Mouse (Mus musculus) erythroid progenitor cell, adult 5-6 weeks (primary cell): ENCODE data around the gene Gm10271. TPM values are rescaled to one million over a fixed set of nuclear protein-coding genes. Genes with fewer than 3 reads are reported as not detected.

Experiments
- ATAC-seq: replicated peaks from 2 replicates; pipeline ENCODE4 v1.8.0; 2016; ENCODE audit warnings: moderate number of reproducible peaks, mild to moderate bottlenecking, moderate TSS enrichment, inconsistent platforms; ENCODE audit not compliant: poor library complexity, low FRiP score, severe bottlenecking
- total RNA-seq, 2 experiments: library from RNA; stranded (forward) in 1 of 2; stranded (reverse) in 1 of 2; fragments of 150-400 nt in 1 of 2; fragments of 186-747, 209-891 nt in 1 of 2; gene quantifications; 2 replicates each; pipeline versions ENCODE4 v1.2.3 to v1.2.4; 2015 to 2017; ENCODE audit warnings: low replicate concordance in 2 of 2

Gm10271 gene
- total RNA-seq, 2 experiments from 2014 or later: not detected

- no peak for ATAC-seq
These were observed 59.6 kb downstream of the Gm10271 start for GRCm38 (mm10) chr10:116912850-116913249.

GRCm38 (mm10) chr10:116908901-116909642 is 63.3 kb downstream of the Gm10271 start:
- ATAC-seq: peak; percentile 84

Other genes with a start within 250 kb of the Gm10271 start
- gene Myrfl, start 75.7 kb downstream of the Gm10271 start, total RNA-seq (2015; ENCODE audit: low replicate concordance): not detected in 2 replicates
- not detected in 2 replicates for gene Myrfl, start 75.7 kb downstream of the Gm10271 start, total RNA-seq (2017; ENCODE audit: low replicate concordance)
- 4.6 and 13.7 TPM in 2 replicates for gene Rab3ip, start 21.8 kb downstream of the Gm10271 start, total RNA-seq (2015; ENCODE audit: low replicate concordance)
- gene Rab3ip, start 21.8 kb downstream of the Gm10271 start, total RNA-seq (2017; ENCODE audit: low replicate concordance): 12.6 and 14.8 TPM in 2 replicates
- not detected in 2 replicates for gene Best3, start 13.7 kb upstream of the Gm10271 start, total RNA-seq (2015; ENCODE audit: low replicate concordance)
- not detected in 2 replicates for gene Best3, start 13.7 kb upstream of the Gm10271 start, total RNA-seq (2017; ENCODE audit: low replicate concordance)
- not detected in 2 replicates for gene Lrrc10, start 72.7 kb upstream of the Gm10271 start, total RNA-seq (2015; ENCODE audit: low replicate concordance)
- gene Lrrc10, start 72.7 kb upstream of the Gm10271 start, total RNA-seq (2017; ENCODE audit: low replicate concordance): not detected in 2 replicates
- gene Cct2, start 91.2 kb upstream of the Gm10271 start, total RNA-seq (2015; ENCODE audit: low replicate concordance): 135 and 172 TPM in 2 replicates
- 87.1 and 93.3 TPM in 2 replicates for gene Cct2, start 91.2 kb upstream of the Gm10271 start, total RNA-seq (2017; ENCODE audit: low replicate concordance)
- 32.1 and 44.4 TPM in 2 replicates for gene Frs2, start 175.9 kb upstream of the Gm10271 start, total RNA-seq (2015; ENCODE audit: low replicate concordance)
- 15.1 and 25.8 TPM in 2 replicates for gene Frs2, start 175.9 kb upstream of the Gm10271 start, total RNA-seq (2017; ENCODE audit: low replicate concordance)